Mouse (Mus musculus) testis, postnatal 10 days (tissue): ENCODE results near the gene Natd1.

ENCODE experiments used
- DNase-seq: peaks from one replicate; pipeline ENCODE4 v3.0.0; 2021; ENCODE audit warnings: low spot score

The Natd1 gene

DNA sequence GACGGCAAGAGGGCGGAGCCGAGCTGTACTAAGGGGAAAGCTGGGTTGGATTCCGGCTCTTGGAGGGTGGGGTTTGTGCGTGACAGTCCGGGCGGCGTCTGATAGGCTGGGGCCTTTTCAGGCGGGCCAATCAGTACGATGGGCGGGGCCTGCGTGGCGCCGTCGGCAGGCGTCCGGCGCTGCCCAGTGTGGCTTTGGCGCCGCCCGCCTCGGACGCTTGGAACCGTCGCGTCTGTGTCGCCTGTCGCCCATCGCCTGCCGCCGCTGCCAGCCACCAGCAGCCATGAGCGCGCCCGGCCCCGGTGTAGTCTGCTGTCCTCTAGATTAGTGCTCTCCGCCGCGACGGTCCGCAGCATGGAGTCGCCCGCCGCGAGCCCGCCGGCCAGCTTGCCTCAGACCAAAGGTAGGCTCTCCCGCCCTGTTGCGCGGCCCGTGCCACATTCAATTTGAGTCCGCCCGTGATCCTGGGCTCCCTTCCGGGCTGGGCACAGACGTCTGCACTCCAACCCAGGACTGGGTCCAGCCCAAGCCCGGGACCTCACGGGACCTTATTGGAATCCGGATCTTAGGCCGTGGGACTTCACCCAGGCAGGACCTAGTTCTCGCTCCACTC, 17.4 kb upstream of the Natd1 start, which contains the start of gene Map2k3:
Gene Map2k3, plus strand, starts transcription at position 165 of the 613 bp plus-strand sequence.
- peak; percentile 97 for DNase-seq

DNA sequence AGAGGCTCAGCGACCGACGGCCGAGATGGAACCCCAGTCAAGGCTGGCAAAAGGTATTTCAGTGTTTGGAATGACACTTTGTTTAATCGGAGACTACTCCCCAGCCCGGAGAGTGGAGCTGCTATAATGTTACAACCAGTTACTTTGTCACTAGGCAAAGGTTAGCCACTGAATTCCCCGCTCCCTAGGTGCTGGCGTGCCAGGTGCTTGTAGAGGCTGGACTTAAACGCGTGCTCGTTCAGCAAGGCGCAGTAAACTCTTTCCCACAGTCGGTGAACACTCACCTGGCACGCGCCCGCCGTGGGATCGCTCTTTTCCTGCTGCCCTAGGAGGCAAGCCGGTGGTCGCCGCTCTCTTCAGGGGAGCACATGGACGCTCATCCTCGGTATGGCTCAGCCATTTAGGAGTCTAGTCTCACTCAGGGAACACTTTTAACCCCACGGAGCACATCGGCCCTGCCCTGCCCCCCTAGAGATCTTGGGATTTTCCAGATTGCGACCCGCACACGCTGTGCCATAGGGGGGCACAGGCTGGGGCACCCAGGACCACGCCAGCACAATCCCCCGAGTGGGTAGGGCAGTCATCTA, 16.8 kb upstream of the Natd1 start:
- peak; percentile 62 for DNase-seq

DNA sequence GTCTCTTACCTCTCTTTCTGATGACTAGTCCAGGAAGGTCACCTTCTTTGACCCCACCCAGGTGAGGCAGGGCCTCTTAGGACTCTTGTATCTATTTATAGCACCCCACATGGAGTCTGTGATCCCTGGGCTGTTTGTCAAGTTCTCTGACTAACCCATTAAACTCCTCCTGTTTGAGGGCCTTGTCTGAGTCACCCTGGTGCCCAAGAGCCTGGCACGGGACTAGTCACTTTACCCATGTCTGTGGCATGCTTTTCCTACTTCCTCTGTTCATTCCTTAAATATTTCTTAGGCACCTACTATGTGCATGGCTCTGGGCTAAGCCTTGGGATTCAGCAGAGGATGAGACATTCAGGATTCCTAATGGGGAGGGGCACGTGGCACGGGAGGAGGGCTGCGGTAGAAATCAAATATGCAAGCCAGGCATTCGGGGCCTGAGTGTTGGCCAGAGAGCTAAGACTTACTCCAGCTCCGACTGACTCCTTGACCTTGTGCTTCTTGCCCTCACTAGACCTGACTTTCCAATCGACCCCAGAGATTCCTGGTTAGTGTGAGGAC, 16.3 kb upstream of the Natd1 start:
- DNase-seq = no peak

DNA sequence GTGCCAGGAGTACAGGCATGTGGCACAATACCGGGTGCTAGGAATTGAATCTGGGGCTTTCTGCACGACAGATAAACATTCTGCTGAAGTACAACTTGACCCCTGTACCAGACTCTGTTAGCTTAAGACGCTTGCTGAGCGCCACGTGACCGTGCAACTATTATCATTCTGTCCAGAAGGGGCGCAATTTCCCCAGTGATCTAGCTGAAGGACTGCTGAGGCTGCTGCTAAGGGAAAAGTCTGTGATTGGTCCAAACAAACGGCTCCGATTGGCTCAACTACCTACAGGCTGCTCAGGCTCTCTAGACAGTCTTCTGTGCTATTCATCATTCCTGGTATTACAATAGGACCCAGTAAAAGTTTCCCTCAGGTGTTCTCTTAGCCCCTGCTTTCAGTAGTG, 12.7 kb upstream of the Natd1 start:
- peak; percentile 93 for DNase-seq

DNA sequence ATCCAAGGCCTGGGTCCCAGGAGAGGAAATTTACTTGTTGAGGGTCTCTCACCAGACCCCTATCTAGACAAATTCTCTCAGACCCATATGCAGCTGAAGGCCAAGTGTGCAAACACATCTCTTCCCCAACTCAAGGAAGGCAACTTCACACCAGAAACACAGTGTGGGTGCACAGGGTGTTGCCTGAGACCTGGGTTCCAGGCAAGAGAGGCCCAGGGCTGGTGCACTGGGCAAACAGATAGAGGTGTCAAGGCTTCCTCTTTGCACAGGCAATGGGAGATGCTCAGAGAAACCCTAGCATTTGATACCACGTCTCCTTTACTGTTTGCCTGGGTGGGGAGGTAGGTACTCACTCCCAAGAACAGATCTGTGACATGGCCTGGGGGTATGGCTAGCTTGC, 10.4 kb upstream of the Natd1 start:
- DNase-seq = no peak

DNA sequence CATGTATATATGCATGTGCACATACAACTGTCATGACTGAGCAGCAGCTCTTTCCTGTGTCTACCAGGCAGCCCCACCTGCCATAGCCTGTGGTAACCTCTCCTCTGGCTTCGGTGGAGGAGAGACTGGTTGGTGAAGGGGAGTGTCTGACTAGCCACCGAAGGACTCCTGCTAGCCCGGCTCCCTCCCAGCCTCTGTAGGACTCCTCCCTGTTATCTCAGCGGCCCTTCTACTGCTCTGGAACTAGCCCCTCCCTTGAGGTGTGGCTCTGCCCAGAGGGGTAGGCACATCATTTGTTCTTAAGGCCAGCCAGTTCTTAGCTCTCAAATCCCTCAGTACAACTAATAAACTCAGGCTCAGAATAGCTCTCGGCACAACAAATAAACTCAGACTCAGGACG, 9.9 kb upstream of the Natd1 start:
- DNase-seq = no peak

DNA sequence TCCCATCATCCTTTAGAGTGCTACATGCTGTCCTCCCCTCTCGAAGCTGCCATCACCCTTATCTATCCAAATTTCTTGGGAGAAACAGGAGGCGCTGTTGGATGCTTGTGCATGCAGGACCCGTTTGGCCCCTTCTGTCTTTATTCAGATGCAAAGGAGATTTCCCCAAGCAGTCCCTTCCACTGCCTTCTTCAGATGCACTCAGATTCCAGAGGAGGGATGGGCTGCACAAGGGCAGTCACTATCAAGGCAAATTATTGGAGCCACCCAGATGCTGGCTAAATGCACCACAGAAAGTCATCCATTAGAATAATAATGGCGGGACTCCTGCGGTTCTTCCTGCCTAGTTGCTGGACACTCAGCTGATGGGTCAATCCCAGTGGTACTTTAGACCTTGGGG, 8.4 kb upstream of the Natd1 start:
- DNase-seq = no peak

DNA sequence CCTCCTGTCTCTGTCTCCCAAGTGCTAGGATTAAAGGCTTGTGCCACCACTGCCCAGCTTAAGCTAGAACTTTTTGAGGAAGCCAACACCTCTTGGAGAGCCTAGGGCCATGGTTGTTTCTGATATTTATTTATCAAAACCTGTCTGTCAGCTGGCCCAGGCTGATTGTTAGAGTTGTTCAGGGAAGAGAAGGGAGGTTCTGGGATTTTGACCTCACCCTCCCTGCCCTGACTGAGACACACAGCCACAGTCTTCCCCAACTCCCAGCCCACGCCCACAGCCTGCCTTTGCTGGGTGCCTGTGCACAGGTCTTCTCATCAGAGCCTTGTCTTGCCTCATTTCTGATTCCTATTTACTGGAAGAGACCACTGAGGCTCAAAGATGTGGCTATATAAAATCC, 7.6 kb upstream of the Natd1 start:
- no peak for DNase-seq

DNA sequence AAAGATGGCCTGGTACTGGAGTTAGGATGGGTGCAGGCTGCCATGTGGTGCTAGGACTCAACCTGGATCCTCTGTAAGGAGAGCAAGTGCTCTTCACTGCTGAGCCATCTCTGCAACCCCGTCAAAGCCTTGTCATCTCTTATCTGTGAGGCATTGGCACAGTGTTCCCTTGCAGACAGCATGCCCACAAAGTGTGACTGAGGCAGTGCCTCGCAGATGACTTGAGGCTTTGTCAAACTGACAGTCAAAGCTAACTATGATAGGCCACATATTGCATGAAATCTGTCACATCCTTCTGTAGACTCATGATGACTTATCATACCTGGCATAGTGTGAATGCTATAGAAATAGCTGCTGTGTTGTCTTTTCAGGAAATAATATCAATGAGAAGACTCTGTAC, 5.5 kb upstream of the Natd1 start:
- no peak for DNase-seq

DNA sequence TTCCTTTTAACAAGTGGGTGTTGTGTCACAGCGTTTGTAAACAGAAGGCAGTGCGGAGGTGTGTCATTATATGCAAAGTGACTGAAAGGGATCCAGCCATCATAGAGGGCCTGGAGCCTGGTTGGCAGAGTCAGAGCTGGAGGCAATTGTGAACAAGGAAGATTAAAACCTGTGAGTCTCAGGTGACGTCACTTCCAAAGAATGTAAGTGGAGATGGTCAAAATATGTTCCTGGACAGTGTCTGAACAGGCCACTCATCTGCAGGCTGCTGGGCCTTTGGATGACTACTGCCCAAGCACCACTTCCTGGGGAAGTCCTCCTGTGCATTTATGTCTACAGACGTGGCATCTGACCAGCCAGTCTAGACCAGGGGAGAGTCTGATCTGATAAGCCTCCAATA, 651 bp upstream of the Natd1 start:
- no peak for DNase-seq

DNA sequence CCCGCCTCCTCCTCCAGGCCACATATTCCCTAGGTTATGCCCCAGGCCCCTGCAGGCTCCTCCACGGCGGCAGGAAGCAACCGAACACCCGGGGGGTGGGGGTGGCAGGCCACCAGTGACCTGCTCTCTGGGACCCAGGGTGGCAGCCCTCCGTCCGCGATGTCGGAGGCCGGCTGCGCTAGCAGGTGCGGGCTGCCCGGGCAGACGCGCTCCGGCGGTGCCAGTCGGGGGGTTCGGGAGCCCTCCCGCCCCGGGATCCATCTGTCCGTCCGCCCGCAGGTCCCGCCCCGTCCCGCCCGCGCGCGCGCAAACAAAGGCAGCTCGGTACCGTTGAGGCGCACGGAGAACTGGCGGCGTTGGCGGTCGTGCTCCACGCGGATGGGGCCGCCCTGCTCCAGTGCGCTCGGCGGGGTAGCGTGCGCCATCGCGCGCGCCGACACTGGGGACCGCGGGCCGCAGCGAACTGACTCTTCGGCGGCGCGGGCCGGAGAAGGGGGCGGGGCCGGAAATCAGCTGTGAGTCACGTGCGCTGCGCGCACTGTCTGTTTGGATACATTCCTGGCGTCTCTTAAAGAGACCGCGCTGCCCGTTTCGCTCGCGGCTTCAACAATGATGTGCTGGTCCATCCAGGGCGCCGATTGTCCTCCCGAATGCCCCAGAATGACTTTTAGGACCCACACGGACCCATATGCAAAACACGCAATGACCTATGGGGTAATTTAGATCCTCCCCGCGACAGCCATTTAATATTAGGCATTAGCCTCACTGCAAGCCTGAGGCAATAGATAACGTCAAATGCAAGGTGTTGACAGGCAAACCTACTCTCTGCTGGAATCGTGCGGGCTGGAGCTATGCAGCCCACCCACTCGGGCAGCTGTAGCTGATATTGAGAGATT, 1.0 kb downstream of the Natd1 start:
- DNase-seq = peak; percentile 96

DNA sequence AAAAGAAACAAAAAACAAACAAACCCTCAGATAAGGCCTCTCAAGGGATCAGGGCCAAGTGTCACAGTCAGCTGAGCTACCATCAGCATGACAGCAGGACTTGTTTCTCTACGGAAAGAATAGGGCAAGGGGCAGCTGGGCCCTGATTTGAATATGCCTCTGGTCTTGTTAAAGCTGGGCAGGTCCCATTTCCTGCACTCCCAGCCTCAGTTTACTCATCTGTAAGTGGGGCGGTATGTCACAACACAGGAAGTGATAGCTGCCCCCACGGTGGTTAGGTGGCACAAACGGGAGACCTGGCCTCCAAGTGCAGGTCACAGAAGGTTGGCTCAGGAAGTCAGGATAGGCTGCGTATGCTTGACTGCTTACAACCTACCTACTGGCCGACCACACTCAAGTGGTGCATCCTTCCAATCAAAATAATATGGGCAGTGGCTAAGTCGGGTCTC, 2.0 kb downstream of the Natd1 start:
- DNase-seq = peak; percentile 44

DNA sequence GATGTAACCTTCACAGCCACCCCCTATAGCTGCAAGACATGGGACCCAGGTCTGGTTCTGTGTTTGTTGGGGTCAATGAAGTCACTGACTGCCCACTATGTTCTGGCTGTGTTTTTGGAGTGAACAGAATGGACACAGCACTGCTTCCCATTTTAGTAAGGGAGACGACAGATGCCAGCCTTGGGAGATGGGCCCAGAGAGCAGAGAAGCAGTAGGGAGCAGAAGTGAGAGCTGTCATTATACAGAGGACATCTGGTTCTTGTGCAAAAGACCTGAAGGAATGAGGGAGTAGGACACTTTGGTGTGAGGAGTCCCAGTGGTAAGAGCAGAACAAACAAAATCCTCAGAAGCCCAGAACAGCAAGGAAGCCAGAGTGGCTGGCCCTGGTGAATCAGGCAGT, 4.9 kb downstream of the Natd1 start:
- DNase-seq = no peak

DNA sequence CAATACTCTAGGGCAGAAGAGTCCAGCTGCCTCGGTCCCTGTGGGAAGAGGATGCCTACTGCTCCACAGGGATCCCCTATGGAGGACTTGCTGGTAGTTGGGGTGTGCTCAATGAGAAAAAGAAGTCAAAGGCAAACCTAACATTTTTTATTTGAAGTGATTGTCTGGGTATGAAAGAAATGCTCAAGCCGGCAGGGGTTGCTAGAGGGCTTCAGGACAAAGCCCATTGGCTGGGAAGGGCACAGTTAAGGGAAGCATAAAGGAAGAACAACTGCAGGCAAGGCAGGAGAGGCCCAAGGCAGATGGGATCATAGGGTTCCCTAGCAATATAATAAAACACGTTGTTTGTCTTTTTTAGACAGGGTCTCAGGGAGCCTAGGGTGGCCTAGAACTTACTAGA, 6.5 kb downstream of the Natd1 start:
- DNase-seq = no peak

DNA sequence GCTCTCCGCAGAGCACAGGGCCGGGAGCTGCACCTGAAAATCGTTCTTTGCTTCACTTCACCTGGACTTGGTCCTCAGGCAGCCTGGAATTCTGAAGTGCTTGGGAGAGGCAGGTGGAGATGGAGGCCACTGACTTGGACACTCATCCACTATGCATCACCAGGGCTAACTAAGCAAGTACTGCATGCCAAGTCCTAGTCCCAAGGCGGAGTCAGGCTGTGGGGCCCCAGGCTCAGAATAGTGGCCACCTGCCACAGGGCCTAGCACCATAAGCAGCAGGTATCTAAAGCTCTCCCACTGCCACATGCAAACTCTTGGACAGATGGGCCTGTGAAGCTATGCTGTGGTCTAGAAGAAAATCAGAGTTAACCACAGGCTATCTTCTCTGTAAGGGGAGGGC, 8.1 kb downstream of the Natd1 start:
- DNase-seq = no peak

DNA sequence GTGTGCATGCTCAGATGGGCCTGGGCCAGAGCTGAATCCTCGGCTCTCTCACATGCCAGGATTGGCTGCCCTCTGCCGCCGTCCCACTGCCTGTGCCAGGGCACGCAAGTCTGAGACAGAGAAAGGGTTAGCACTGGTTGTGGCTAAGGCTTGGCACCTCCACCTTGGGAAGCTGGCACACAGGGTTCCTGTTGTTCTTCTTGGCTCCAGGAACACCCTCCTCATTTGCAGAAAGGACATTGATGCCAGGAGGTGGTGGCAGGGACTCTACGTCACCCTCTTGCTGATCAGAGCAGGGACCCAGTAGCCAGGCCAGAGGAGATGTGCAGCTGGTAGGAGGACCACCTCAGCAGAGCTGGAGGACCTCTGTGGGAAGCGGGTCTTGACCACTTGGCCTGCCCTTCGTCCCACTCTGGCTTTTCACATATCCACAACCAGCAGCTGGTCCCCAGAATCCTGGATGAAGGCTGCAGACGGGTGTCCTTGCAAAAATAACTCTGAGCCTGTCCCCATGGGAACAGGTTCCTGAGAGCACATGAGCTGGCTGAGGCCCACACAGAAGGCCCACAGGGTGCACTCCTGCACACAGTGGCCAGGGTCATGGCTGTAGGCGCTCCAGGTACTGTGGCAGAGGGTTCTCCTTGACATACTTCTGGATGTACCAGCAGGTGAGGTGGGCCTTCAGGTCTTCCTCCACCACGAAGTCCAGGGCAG, 9.0 kb downstream of the Natd1 start:
- no peak for DNase-seq

DNA sequence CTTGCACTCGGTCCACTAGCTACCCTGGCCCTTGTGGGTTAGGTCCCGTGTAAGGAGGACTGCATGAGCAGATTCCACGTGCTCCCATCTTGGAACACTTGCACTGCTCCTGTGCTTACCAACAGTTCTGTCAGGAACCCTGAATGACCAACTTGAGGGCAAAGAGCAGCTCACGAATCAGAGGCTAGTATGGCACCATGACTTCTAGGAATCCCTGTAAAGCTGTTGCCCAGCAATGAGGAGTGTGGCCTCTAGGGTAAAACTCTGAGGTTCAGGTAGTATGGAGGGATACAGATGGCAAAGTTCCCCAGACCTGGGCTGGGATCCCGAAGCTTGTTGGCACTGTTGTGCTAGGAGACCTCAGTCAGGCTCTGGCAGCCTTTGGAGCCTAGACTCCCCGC, 10.9 kb downstream of the Natd1 start:
- DNase-seq = no peak

DNA sequence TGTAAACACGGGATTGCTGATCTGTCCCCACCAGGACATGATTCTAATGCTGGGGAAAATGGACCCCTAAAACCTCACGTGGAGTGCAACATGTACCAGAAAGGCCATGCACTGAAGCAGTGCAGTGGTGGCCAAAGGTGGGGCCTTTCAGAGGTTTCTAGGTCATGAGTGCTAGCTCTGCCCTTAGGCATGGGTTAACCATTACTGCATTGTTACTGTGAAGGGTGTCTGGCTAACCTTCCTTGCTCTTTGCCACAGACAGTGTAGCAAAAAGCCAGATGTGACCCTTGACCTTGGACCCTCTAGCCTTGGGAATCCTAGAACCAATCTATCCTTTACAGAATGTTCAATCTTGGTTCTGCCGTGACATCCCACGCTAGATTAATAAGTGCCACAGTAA, 12.1 kb downstream of the Natd1 start:
- DNase-seq = no peak

DNA sequence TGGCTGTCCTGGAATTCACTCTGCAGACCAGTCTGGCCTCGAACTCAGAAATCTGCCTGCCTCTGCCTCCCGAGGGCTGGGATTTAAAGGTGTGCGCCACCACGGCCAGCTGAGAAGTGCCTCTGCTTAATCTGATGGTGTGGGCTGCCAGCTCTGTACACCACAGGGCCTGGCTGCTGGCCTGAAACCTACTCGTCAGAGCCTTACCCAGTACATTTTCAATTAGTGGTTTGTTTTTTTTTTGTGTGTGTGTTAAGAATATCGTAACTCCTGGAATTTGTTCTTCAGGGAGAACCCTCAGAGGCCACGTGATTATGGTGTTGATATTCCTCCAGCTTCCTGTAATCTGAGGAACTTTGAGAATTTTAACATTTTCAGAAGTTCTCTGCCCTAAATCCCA, 12.5 kb downstream of the Natd1 start:
- no peak for DNase-seq

DNA sequence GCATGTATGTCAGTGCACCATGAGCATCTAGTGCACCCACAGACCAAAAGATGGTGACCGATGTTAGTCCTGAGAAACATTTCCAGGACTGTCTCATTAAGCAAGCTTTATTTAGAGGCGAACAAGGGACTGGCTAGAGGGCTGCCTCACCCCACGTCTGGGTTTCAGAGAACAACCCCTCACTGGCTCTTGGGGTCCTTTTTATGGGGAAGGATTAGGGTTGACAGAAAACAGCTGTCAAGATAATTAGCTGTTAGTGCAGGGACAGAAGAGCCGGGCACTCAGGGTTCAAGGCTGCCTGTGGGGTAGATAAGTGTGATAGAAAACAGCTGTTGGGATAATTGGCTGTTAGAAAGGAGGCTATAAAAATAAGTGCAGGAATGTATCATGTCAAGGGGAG, 18.6 kb downstream of the Natd1 start:
- no peak for DNase-seq

DNA sequence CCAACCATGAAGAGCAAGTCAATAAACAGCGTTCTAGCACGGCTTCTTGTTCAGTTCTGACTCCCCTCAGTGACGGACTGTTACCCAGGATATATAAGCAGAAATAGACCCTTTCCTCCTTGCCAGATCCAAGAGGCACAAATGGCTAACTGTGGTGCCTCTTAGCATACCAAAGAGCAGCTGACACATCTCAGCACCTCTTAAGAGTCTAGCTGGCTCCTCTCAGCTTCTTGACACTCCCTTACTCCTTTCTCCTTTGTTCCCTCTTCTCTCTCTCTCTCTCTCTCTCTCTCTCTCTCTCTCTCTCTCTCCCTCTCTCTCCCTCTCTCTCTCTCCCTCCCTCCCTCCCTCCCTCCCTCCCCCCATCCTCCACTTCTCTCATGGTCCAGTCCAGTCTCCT, 23.8 kb downstream of the Natd1 start:
- no peak for DNase-seq

DNA sequence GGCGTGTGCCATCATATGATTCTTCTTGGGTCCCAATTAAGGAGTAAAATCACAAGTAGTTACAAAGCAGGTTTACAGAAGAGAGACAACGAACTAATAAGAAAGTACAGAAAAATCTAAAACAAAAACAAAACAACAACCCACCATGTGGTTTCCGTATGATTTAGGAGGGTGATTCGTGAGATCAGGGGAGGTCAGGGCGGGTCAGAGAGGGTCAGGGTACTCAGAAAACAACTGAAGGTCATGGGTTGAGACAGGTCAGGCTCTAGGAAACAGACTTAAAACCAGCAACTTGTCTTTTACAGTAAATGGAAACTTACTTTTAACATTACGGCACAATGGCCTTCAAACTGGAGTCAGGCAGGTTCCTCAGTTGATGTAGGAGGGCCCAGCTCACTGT, 24.3 kb downstream of the Natd1 start:
- no peak for DNase-seq
